Mouse (Mus musculus) left cerebral cortex, adult 2 months (tissue): ENCODE measurements around the gene Adcy9. TPM values are rescaled to one million over a fixed set of nuclear protein-coding genes. Genes with fewer than 3 reads are reported as not detected.

Experiments used
- DNase-seq, 2 experiments: peaks; one replicate each; pipeline ENCODE4 v3.0.0; 2021 to 2022; ENCODE audit warnings: low spot score in 2 of 2, mixed read lengths in 1 of 2; ENCODE audit errors: extremely low spot score in 1 of 2
- H3K27ac ChIP-seq: fragments of 200-600 bp; 2 replicates; pipeline ENCODE4 v1.8.1; 2022
- H3K4me3 ChIP-seq: fragments of 200-600 bp; 2 replicates; pipeline ENCODE4 v1.8.1; 2022
- CTCF ChIP-seq: fragments of 200-600 bp; IDR thresholded peaks from 2 replicates; pipeline ENCODE4 v1.8.1; 2022; ENCODE audit warnings: antibody characterized with exemption, mild to moderate bottlenecking, moderate library complexity
- intact Hi-C: fragments of 180-260 bp; cut with DNase I; formaldehyde crosslinking; loops from one replicate; pipeline ENCODE4 v1.15.1; 2025
- total RNA-seq, 2 experiments: library from RNA; stranded (reverse); gene quantifications; 2 replicates each; pipeline ENCODE4 v1.2.3; 2021

Gene Adcy9
- total RNA-seq, 2 experiments from 2014 or later, result 73.3 to 80.4 TPM

GRCm38 (mm10) chr16:4418072-4418471 is 2.2 kb downstream of the Adcy9 start:
- peak overlapping the region; percentile 93 for H3K4me3 ChIP-seq
- intact Hi-C loops, result loop anchor here (5.0 kb wide), 1 partner anchor 124 kb away; the partner anchor contains the start of gene Srl
- DNase-seq, result no peak
- peak overlapping the region; percentile 91; the same call in 1 of the 2 replicates for H3K27ac ChIP-seq
- TF ChIP-seq CTCF, result no peak

GRCm38 (mm10) chr16:4417455-4417854 is 2.8 kb downstream of the Adcy9 start:
- Histone ChIP-seq H3K4me3 (peak overlapping the region; percentile 93), H3K27ac (peak overlapping the region; percentile 91; the same call in 1 of the 2 replicates)
- no peak for DNase-seq
- intact Hi-C loops, result loop anchor here (2.0 to 5.0 kb wide), 2 partner anchors 101 to 125 kb away; partner anchors contain the start of gene Srl
- TF ChIP-seq CTCF, result no peak

GRCm38 (mm10) chr16:4414881-4415585 is 5.3 kb downstream of the Adcy9 start:
- H3K4me3 ChIP-seq, result peak overlapping the region; percentile 93
- no peak for DNase-seq
- TF ChIP-seq CTCF, result no peak
- intact Hi-C loops, result loop anchor here (5.0 kb wide), 1 partner anchor 127 kb away; the partner anchor contains the start of gene Srl
- no peak overlapping the region for H3K27ac ChIP-seq

- peak overlapping the region; percentile 93 for H3K4me3 ChIP-seq
- no peak for DNase-seq
- intact Hi-C loops, result no loop called here
- H3K27ac ChIP-seq, result no peak overlapping the region
- TF ChIP-seq CTCF, result no peak
These were observed 6.1 kb downstream of the Adcy9 start for GRCm38 (mm10) chr16:4413988-4414880.

GRCm38 (mm10) chr16:4413301-4413700 is 7.0 kb downstream of the Adcy9 start:
- intact Hi-C loops, result no loop called here
- Histone ChIP-seq H3K4me3 (peak overlapping the region; percentile 93), H3K27ac (no peak overlapping the region)
- DNase-seq, result no peak
- TF ChIP-seq CTCF, result no peak

GRCm38 (mm10) chr16:4412298-4412697 is 8.0 kb downstream of the Adcy9 start:
- DNase-seq, result no peak
- TF ChIP-seq CTCF, result no peak
- intact Hi-C loops, result no loop called here
- no peak overlapping the region for H3K27ac ChIP-seq
- no peak overlapping the region for H3K4me3 ChIP-seq

- Histone ChIP-seq H3K27ac (no peak overlapping the region), H3K4me3 (no peak overlapping the region)
- intact Hi-C loops, result no loop called here
- no peak for DNase-seq
- no peak for TF ChIP-seq CTCF
These were observed 9.0 kb downstream of the Adcy9 start for GRCm38 (mm10) chr16:4411296-4411695.

GRCm38 (mm10) chr16:4407536-4407935 is 12.8 kb downstream of the Adcy9 start:
- no peak for TF ChIP-seq CTCF
- intact Hi-C loops, result no loop called here
- DNase-seq, result no peak

GRCm38 (mm10) chr16:4406706-4407105 is 13.6 kb downstream of the Adcy9 start:
- no peak for TF ChIP-seq CTCF
- intact Hi-C loops, result no loop called here
- no peak overlapping the region for H3K4me3 ChIP-seq
- DNase-seq, result no peak
- H3K27ac ChIP-seq, result no peak overlapping the region

More at GRCm38 (mm10) chr16:4407536-4407935, 12.8 kb downstream of the Adcy9 start:
- H3K4me3 ChIP-seq, result no peak overlapping the region
- H3K27ac ChIP-seq, result no peak overlapping the region

- H3K4me3 ChIP-seq, result no peak overlapping the region
- no peak for DNase-seq
- intact Hi-C loops, result no loop called here
- no peak overlapping the region for H3K27ac ChIP-seq
- no peak for TF ChIP-seq CTCF
These were observed 14.2 kb downstream of the Adcy9 start for GRCm38 (mm10) chr16:4406047-4406586.

- intact Hi-C loops, result no loop called here
- H3K4me3 ChIP-seq, result no peak overlapping the region
- no peak overlapping the region for H3K27ac ChIP-seq
- no peak for DNase-seq
- no peak for TF ChIP-seq CTCF
These were observed 15.2 kb downstream of the Adcy9 start for GRCm38 (mm10) chr16:4404933-4405761.
